Mouse (Mus musculus): Measurements from ENCODE around the gene Gm45234. TPM values are rescaled to one million over a fixed set of nuclear protein-coding genes. Genes with fewer than 3 reads are reported as not detected.

Gene Gm45234
- total and polyA plus RNA-seq, 2 experiments from 2014 or later, result 0.11 TPM; not detected in 1

DNA sequence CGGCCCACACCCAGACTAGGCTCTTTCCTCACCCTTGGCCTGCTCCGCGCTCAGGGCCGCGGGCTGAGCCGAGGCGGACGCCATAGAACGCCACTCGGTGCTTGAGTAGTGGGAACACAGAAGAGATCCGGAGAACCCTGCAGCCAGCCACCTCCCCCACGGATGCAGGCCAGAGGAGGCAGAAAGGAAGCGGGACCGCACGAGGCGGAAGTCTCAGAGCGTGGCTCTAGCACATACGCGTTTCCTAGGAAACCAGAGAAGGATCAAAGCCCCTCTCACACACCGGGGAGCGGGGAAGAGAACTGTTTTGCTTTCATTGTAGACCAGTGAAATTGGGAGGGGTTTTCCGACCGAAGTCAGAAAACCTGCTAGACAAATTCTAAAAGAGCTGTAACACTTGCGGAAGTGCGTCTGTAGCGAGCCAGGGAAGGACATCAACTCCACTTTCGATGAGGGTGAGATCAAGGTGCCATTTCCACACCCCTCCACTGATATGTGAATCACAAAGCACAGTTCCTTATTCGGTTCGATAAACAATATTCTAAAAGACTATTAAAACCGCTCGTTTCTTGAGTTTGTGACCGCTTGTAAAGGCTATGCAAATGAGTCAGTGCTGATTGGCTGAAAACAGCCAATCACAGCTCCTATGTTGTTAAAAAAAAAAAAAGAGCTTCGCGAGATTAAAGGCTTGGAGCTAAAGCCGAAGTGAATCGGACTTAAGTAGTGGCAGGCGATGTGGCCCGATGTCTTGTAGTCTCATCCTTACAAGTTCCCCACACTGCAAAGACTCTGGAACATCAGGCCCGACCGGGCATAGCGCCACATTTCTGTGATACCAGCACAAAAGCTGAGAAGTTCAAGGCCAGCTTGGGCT is 14.7 kb downstream of the Gm45234 start, which contains the start of gene Grcc10:
Gene Grcc10 (minus strand): TSS at position 487 of the 874 bp plus-strand sequence.
- ATAC-seq, result peak; percentile 88
- DNase-seq, result peak; percentile 94
- peak within 1 kb of the TSS; percentile 83 for H3K4me2 ChIP-seq (ENCODE audit: low read depth)
- H3K4me3 ChIP-seq (ENCODE audit: low read depth, low read length), result peak within 1 kb of the TSS; percentile 69
- peaks cover 6% of the 10 kb centered on the region; the same call in 1 of the 2 replicates for H3K4me1 ChIP-seq (ENCODE audit: insufficient read depth)
- peak; percentile 15; the same call in 1 of the 2 replicates for TF ChIP-seq CTCF (IDR thresholded peaks at IDR 0.05; ENCODE audit: low read depth)
- H3K27ac ChIP-seq (ENCODE audit: low read depth, low read length), result peak within 1 kb of the TSS; percentile 100
- no peaks in the 10 kb centered on the region for H3K9me3 ChIP-seq (ENCODE audit: low read length)
- H3K27me3 ChIP-seq (ENCODE audit: insufficient read depth, low read length), result no peaks in the 10 kb centered on the region
- H3K9ac ChIP-seq, result peak within 1 kb of the TSS; percentile 97
- WGBS, result under 1% methylated on average over 41 of the region's 41 CpGs
- peaks cover 26% of the 10 kb centered on the region for H3K36me3 ChIP-seq (ENCODE audit: insufficient read depth)

DNA sequence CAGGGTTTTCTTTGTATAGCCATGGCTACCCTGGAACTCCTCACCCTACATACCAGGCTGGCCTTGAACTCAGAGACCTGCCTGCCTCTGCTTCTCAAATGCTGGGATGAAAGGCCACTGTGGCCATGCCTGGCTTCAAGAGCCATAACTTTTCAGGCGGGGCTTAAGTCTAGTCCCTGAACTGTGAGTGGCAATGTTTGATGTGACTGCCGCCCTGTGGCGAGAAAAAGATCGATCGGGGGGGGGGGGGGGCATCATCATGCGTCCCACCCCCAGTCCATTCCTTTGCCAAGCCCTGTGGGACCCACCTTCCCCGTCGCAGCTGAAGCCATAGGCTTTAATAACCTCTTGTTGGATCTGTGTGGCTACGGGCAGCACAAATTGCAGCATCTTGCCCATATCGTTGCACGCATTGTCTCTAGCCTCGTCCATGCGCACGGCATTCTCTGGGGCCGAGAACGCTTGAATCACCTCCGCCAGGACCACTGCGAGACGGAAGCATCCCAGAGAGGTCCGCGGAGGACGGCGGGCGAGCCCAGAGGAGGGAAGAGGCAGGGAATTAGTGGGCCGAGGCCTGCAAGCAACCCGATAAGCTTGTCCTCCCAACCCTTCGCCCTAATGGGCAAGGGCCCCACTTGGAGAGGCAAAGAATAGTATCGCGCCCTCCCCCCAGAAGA is 15.5 kb downstream of the Gm45234 start:
- WGBS, result under 1% methylated on average over 29 of the region's 29 CpGs
- TF ChIP-seq CTCF (IDR thresholded peaks at IDR 0.05; ENCODE audit: low read depth), result peak; percentile 74

DNA sequence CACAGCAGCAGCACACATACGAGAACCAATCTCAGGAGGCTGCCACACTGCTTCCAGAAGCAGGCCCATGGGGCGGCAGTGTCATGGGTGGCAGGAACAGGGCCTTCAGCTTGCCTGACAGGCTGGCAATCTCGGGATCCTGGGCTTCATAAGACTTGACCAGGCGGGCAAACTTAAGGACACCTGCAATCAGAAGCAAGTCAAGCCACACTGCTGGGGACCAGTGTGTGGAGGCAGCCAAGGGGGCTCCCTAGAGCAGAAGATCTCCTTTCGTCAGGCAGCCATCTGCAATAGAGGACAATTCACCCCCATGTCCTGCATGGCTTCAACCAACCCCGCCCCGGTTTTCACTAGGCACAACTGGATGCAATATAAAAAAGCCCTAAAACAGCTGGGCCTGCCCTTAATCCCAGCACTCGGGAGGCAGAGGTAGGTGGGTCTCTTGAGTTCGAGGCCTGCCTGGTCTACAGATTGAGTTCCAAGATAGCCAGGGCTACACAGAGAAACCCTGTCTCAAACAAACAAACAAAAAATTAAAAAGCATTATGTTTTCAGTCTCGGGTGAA is 16.5 kb downstream of the Gm45234 start:
- DNase-seq, result no peak
- no peak overlapping the region for H3K27ac ChIP-seq (ENCODE audit: low read depth, low read length)
- TF ChIP-seq CTCF (IDR thresholded peaks at IDR 0.05; ENCODE audit: low read depth), result no peak
- peak overlapping the region; percentile 83; the same call in 1 of the 2 replicates for H3K4me2 ChIP-seq (ENCODE audit: low read depth)
- H3K9ac ChIP-seq, result 0 out of 2 replicates have a peak overlapping the region, but pooled peaks have one; percentile 97
- H3K36me3 ChIP-seq (ENCODE audit: insufficient read depth), result peaks cover 20% of the 10 kb centered on the region
- peaks cover 6% of the 10 kb centered on the region; the same call in 1 of the 2 replicates for H3K4me1 ChIP-seq (ENCODE audit: insufficient read depth)
- no peaks in the 10 kb centered on the region for H3K9me3 ChIP-seq (ENCODE audit: low read length)
- H3K4me3 ChIP-seq (ENCODE audit: low read depth, low read length), result no peak overlapping the region
- WGBS, result 87% methylated on average over 10 of the region's 10 CpGs
- no peak for ATAC-seq
- H3K27me3 ChIP-seq (ENCODE audit: insufficient read depth, low read length), result no peaks in the 10 kb centered on the region

More for the DNA sequence above, 15.5 kb downstream of the Gm45234 start:
- H3K4me2 ChIP-seq (ENCODE audit: low read depth), result peak overlapping the region; percentile 83
- H3K4me1 ChIP-seq (ENCODE audit: insufficient read depth), result peaks cover 6% of the 10 kb centered on the region; the same call in 1 of the 2 replicates
- H3K27ac ChIP-seq (ENCODE audit: low read depth, low read length), result peak overlapping the region; percentile 100
- DNase-seq (peak; percentile 80), ATAC-seq (peak; percentile 28)
- no peaks in the 10 kb centered on the region for H3K27me3 ChIP-seq (ENCODE audit: insufficient read depth, low read length)
- H3K36me3 ChIP-seq (ENCODE audit: insufficient read depth), result peaks cover 26% of the 10 kb centered on the region
- peak overlapping the region; percentile 97 for H3K9ac ChIP-seq
- H3K4me3 ChIP-seq (ENCODE audit: low read depth, low read length), result peak overlapping the region; percentile 69
- no peaks in the 10 kb centered on the region for H3K9me3 ChIP-seq (ENCODE audit: low read length)

DNA sequence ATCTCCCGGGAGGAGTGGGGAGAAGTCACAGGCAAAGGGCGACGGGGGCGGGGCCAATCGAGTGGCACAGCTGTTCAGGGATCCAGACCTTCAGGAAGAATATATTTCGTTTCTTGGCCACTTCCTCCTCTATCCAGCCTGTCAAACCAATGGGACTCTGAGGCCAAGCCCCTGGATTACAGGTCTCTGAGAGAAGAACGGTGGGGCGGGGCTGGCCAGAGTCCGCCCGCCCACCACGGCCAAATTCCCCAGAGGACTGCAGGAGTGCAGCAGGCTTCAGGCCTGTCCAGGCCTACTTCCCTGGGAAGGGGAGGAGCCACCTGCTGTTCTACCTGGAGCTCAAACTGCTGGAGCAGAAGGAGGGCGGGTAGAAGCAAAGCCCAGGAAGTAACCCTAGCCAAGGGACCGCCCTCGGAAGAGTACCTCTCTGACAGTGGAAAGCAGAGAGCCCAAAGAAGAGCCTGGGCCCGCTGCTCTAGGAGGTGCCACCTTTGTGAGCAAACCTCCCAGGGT is 17.3 kb downstream of the Gm45234 start, which contains the start of gene Ptpn6:
Gene Ptpn6 (minus strand): TSS at position 204 of the 513 bp plus-strand sequence.
- H3K36me3 ChIP-seq (ENCODE audit: insufficient read depth), result peaks cover 14% of the 10 kb centered on the region
- no peak within 1 kb of the TSS for H3K27ac ChIP-seq (ENCODE audit: low read depth, low read length)
- H3K4me3 ChIP-seq (ENCODE audit: low read depth, low read length), result no peak within 1 kb of the TSS
- TF ChIP-seq CTCF (IDR thresholded peaks at IDR 0.05; ENCODE audit: low read depth), result no peak
- H3K9ac ChIP-seq, result 0 out of 2 replicates have a peak within 1 kb of the TSS, but pooled peaks have one; percentile 97
- H3K4me1 ChIP-seq (ENCODE audit: insufficient read depth), result peaks cover 6% of the 10 kb centered on the region; the same call in 1 of the 2 replicates
- peak within 1 kb of the TSS; percentile 83; the same call in 1 of the 2 replicates for H3K4me2 ChIP-seq (ENCODE audit: low read depth)
- ATAC-seq (no peak), DNase-seq (no peak)
- H3K9me3 ChIP-seq (ENCODE audit: low read length), result no peaks in the 10 kb centered on the region
- WGBS, result 28% methylated on average over 15 of the region's 15 CpGs
- H3K27me3 ChIP-seq (ENCODE audit: insufficient read depth, low read length), result no peaks in the 10 kb centered on the region

DNA sequence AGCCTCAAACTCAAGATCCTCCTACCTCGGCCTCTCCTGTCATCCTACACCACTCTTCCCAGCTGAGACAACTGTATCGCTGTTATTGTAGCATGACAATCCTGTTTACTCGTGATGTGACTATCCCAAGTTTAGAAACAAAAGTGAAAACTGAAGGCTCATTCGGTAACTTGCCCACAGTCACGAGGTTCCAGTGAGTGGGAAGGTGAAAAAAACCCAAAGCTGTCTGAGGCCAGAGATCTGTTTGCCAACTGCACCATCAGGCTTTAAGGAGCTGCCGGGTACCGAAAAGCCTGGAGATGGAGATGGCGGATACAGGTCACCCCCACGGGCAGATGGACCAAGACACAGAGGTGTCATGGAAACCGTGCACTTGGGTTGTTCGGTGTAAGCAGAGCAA is 18.8 kb downstream of the Gm45234 start:
- Histone ChIP-seq H3K9me3 (ENCODE audit: low read length) (no peaks in the 10 kb centered on the region), H3K27me3 (ENCODE audit: insufficient read depth, low read length) (no peaks in the 10 kb centered on the region), H3K36me3 (ENCODE audit: insufficient read depth) (peaks cover 3% of the 10 kb centered on the region; the same call in 1 of the 2 replicates), H3K4me1 (ENCODE audit: insufficient read depth) (peaks cover 6% of the 10 kb centered on the region; the same call in 1 of the 2 replicates), H3K4me3 (ENCODE audit: low read depth, low read length) (no peak overlapping the region), H3K9ac (no peak overlapping the region), H3K4me2 (ENCODE audit: low read depth) (no peak overlapping the region), H3K27ac (ENCODE audit: low read depth, low read length) (no peak overlapping the region)
- no peak for DNase-seq
- no peak for ATAC-seq
- 94% methylated on average over 11 of the region's 11 CpGs for WGBS
- no peak for TF ChIP-seq CTCF (IDR thresholded peaks at IDR 0.05; ENCODE audit: low read depth)

DNA sequence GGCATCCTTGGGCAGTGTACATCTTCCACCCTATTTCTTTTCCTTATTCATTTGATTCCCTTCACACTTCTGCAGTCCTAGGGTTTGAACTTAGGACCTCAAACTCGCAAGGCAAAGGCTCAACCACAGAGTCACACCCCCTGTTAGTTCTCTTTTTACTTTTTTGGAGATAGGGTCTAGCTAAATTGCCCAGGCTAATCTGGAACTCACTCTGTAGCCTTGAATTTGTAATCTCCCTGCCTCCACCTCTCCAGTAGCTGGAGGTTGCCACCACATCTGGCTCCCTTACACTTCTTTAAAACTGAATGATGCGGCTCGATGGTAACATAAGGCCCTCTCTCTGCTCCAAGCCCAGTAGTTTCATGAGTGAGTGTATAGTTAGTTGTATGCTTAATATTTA is 21.4 kb downstream of the Gm45234 start:
- H3K27me3 ChIP-seq (ENCODE audit: insufficient read depth, low read length), result no peaks in the 10 kb centered on the region
- no peaks in the 10 kb centered on the region for H3K9me3 ChIP-seq (ENCODE audit: low read length)
- no peak for TF ChIP-seq CTCF (IDR thresholded peaks at IDR 0.05; ENCODE audit: low read depth)
- no peak overlapping the region for H3K4me3 ChIP-seq (ENCODE audit: low read depth, low read length)
- no peaks in the 10 kb centered on the region for H3K4me1 ChIP-seq (ENCODE audit: insufficient read depth)
- H3K27ac ChIP-seq (ENCODE audit: low read depth, low read length), result no peak overlapping the region
- H3K9ac ChIP-seq, result no peak overlapping the region
- H3K36me3 ChIP-seq (ENCODE audit: insufficient read depth), result peaks cover 3% of the 10 kb centered on the region; the same call in 1 of the 2 replicates
- WGBS, result 91% methylated on average over 3 of the region's 3 CpGs
- no peak for DNase-seq
- no peak overlapping the region for H3K4me2 ChIP-seq (ENCODE audit: low read depth)
- ATAC-seq, result no peak

Measured in forebrain, postnatal 0 days (tissue).